Mouse (Mus musculus) limb, embryonic 14.5 days (tissue): ENCODE data around the gene Gm4559. TPM values are rescaled to one million over a fixed set of nuclear protein-coding genes. Genes with fewer than 3 reads are reported as not detected.
"Not testable (repeated sequence)": the region's sequence is repeated elsewhere in the genome, so short reads cannot be mapped to it uniquely, and the experiment has no call there.

Experiments used
- ATAC-seq: fragments of 200-750 bp; cut with Nextera tagmentation; 2 replicates; pipeline ENCODE4 v1.8.0; 2017; ENCODE audit warnings: low read depth, moderate number of reproducible peaks, moderate TSS enrichment; ENCODE audit not compliant: low FRiP score
- DNase-seq: peaks from one replicate; pipeline ENCODE4 v3.0.0-alpha.2; 2015; ENCODE audit warnings: low spot score
- H3K27ac ChIP-seq: fragments of 300-500 bp; sonication (generic); replicated peaks from 2 replicates; pipeline ENCODE4 v1.5.1; 2014; ENCODE audit warnings: low read depth, mild to moderate bottlenecking, low read length, moderate library complexity, mixed read lengths
- H3K27me3 ChIP-seq: fragments of 300-500 bp; sonication (generic); 2 replicates; pipeline ENCODE4 v1.6.1; 2014; ENCODE audit warnings: low read length, mixed read lengths; ENCODE audit not compliant: control insufficient read depth, insufficient read depth
- H3K36me3 ChIP-seq: fragments of 300-500 bp; sonication (generic); 2 replicates; pipeline ENCODE4 v1.6.1; 2014; ENCODE audit warnings: mild to moderate bottlenecking, low read length, moderate library complexity, mixed read lengths; ENCODE audit not compliant: control insufficient read depth, insufficient read depth
- H3K4me1 ChIP-seq: fragments of 300-500 bp; sonication (generic); 2 replicates; pipeline ENCODE4 v1.6.1; 2014; ENCODE audit warnings: antibody characterized with exemption, low read length, mixed read lengths; ENCODE audit not compliant: control insufficient read depth, insufficient read depth
- H3K4me2 ChIP-seq: fragments of 300-500 bp; sonication (generic); replicated peaks from 2 replicates; pipeline ENCODE4 v1.6.1; 2014; ENCODE audit warnings: low read depth, mild to moderate bottlenecking, low read length, moderate library complexity; ENCODE audit not compliant: severe bottlenecking
- H3K4me3 ChIP-seq: fragments of 300-500 bp; sonication (generic); replicated peaks from 2 replicates; pipeline ENCODE4 v1.5.1; 2014; ENCODE audit warnings: low read length
- H3K9ac ChIP-seq: fragments of 300-500 bp; sonication (generic); 2 replicates; pipeline ENCODE4 v1.6.1; 2014; ENCODE audit warnings: mild to moderate bottlenecking, low read depth, low read length, moderate library complexity; ENCODE audit not compliant: severe bottlenecking
- H3K9me3 ChIP-seq: fragments of 300-500 bp; sonication (generic); 2 replicates; pipeline ENCODE4 v1.6.1; 2016; ENCODE audit warnings: low read length; ENCODE audit not compliant: control insufficient read depth
- POLR2A ChIP-seq: fragments of 200-500 bp; IDR thresholded peaks from 2 replicates; pipeline ENCODE4 v1.8.0; 2012; ENCODE audit warnings: inconsistent platforms, mild to moderate bottlenecking, moderate library complexity, borderline replicate concordance; ENCODE audit not compliant: insufficient read depth, insufficient read length; ENCODE audit errors: extremely low read depth
- WGBS: fragments of 180-500 bp; shearing (Covaris S2); extraction: QIAGEN DNeasy Blood & Tissue Kit; methylation state at CpG from one replicate; pipeline ENCODE4 v1.1.7; 2014; 5-methylcytosine and 5-hydroxymethylcytosine counted together
- polyA plus RNA-seq, 2 experiments: library from polyadenylated mRNA; depleted of rRNA in 1 of 2; stranded (reverse) in 1 of 2; unstranded in 1 of 2; fragments of >200 nt; fragmentation: Nextera tagmentation in 1 of 2; extraction: Ambion mirVana in 1 of 2; gene quantifications; 2 replicates each; pipeline versions ENCODE4 v1.2.1 to v1.2.3; 2012 to 2014

The Gm4559 gene
- polyA plus RNA-seq, 2 experiments = not detected

GRCm38 (mm10) chr7:142285130-142285835 lies 11.1 kb upstream of the Gm4559 start:
- H3K27ac ChIP-seq = no peak overlapping the region
- WGBS = 14% methylated on average over 23 of the region's 23 CpGs
- DNase-seq = peak; percentile 18

GRCm38 (mm10) chr7:142284615-142285080 lies 10.5 kb upstream of the Gm4559 start:
- TF ChIP-seq POLR2A = no peak
- peak overlapping the region; percentile 91 for H3K27ac ChIP-seq
- H3K4me3 ChIP-seq = peak overlapping the region; percentile 54
- H3K27me3 ChIP-seq = no peaks in the 10 kb centered on the region
- H3K4me2 ChIP-seq = peak overlapping the region; percentile 84
- H3K36me3 ChIP-seq = no peaks in the 10 kb centered on the region
- WGBS = 1% methylated on average over 19 of the region's 19 CpGs
- no peaks in the 10 kb centered on the region for H3K4me1 ChIP-seq
- DNase-seq (peak; percentile 99), ATAC-seq (peak; percentile 90)
- H3K9ac ChIP-seq = peak overlapping the region; percentile 75
- no peaks in the 10 kb centered on the region for H3K9me3 ChIP-seq

More at GRCm38 (mm10) chr7:142285130-142285835, 11.1 kb upstream of the Gm4559 start:
- ATAC-seq = no peak
- Histone ChIP-seq H3K9ac (0 out of 2 replicates have a peak overlapping the region, but pooled peaks have one; percentile 21), H3K4me1 (no peaks in the 10 kb centered on the region), H3K36me3 (no peaks in the 10 kb centered on the region), H3K4me2 (peak overlapping the region; percentile 84), H3K4me3 (peak overlapping the region; percentile 54), H3K27me3 (no peaks in the 10 kb centered on the region), H3K9me3 (no peaks in the 10 kb centered on the region)
- no peak for TF ChIP-seq POLR2A

- no peaks in the 10 kb centered on the region for H3K36me3 ChIP-seq
- peak overlapping the region; percentile 84 for H3K4me2 ChIP-seq
- peak overlapping the region; percentile 54 for H3K4me3 ChIP-seq
- WGBS = under 1% methylated on average over 38 of the region's 38 CpGs
- no peaks in the 10 kb centered on the region for H3K27me3 ChIP-seq
- TF ChIP-seq POLR2A = no peak
- DNase-seq (peak; percentile 78), ATAC-seq (peak; percentile 84)
- peak overlapping the region; percentile 91 for H3K27ac ChIP-seq
- H3K4me1 ChIP-seq = no peaks in the 10 kb centered on the region
- H3K9ac ChIP-seq = peak overlapping the region; percentile 75
- no peaks in the 10 kb centered on the region for H3K9me3 ChIP-seq
Measured at GRCm38 (mm10) chr7:142284023-142284591, 9.9 kb upstream of the Gm4559 start.

- not testable (repeated sequence) for H3K4me2 ChIP-seq, H3K9me3 ChIP-seq, ATAC-seq, H3K9ac ChIP-seq, H3K4me3 ChIP-seq, DNase-seq, H3K27me3 ChIP-seq, H3K27ac ChIP-seq, H3K4me1 ChIP-seq, H3K36me3 ChIP-seq
- WGBS = 14% methylated on average over 2 of the region's 2 CpGs
Measured at GRCm38 (mm10) chr7:142282847-142283246, 8.7 kb upstream of the Gm4559 start.

GRCm38 (mm10) chr7:142279291-142279690 lies 5.1 kb upstream of the Gm4559 start:
- WGBS = 62% methylated on average over 1 of the region's 1 CpGs
- not testable (repeated sequence) for H3K27me3 ChIP-seq, H3K4me2 ChIP-seq, DNase-seq, H3K9me3 ChIP-seq, H3K36me3 ChIP-seq, ATAC-seq, H3K9ac ChIP-seq, H3K4me3 ChIP-seq, H3K4me1 ChIP-seq, H3K27ac ChIP-seq

- not testable (repeated sequence) for H3K9ac ChIP-seq, H3K4me1 ChIP-seq, H3K27me3 ChIP-seq, H3K4me2 ChIP-seq, ATAC-seq, H3K4me3 ChIP-seq, H3K27ac ChIP-seq, H3K36me3 ChIP-seq, H3K9me3 ChIP-seq
- DNase-seq = peak; percentile 81
- 3% methylated on average over 3 of the region's 3 CpGs for WGBS
Measured at GRCm38 (mm10) chr7:142278183-142278582, 4.0 kb upstream of the Gm4559 start.

- H3K4me1 ChIP-seq, H3K27ac ChIP-seq, DNase-seq, H3K4me2 ChIP-seq, H3K36me3 ChIP-seq, H3K9ac ChIP-seq, ATAC-seq, H3K4me3 ChIP-seq, H3K27me3 ChIP-seq, H3K9me3 ChIP-seq: not testable (repeated sequence)
- 38% methylated on average over 1 of the region's 1 CpGs for whole genome bisulfite sequencing
Measured at GRCm38 (mm10) chr7:142258254-142258653, 15.9 kb downstream of the Gm4559 start, which contains the start of gene Gm2431. Gene Gm2431 (minus strand): TSS chr7:142258354.
